Mouse (Mus musculus): ENCODE data around the gene Rhox4b. TPM values are rescaled to one million over a fixed set of nuclear protein-coding genes. Genes with fewer than 3 reads are reported as not detected.
"Not testable (repeated sequence)": the region's sequence is repeated elsewhere in the genome, so short reads cannot be mapped to it uniquely, and the experiment has no call there.

Gene Rhox4b
- polyA plus RNA-seq (2012; rRNA removed), result not detected in 2 replicates

DNA sequence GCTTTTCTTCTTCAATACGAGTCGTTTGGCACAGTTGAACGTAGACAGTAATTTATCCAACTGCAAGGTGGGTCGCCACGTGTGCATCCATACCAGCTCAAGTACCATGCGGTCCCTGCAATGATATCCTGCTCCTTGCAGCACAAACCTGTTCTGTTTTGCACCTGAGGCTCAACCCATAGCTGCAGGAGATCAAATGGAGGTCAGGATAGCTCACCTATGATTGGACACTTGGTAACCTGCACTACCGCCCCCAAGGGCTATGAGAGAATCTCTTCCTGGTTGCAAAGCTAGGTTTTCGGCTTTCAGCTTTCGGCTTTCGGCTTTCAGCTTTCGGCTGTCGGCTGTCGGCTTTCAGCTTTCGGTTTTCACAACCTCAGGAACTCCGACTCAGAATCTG, at the start of gene Rhox4b:
Gene Rhox4b, plus strand, starts transcription at position 301 of the 400 bp plus-strand sequence.
- DNase-seq (ENCODE audit: low spot score), result not testable (repeated sequence)

DNA sequence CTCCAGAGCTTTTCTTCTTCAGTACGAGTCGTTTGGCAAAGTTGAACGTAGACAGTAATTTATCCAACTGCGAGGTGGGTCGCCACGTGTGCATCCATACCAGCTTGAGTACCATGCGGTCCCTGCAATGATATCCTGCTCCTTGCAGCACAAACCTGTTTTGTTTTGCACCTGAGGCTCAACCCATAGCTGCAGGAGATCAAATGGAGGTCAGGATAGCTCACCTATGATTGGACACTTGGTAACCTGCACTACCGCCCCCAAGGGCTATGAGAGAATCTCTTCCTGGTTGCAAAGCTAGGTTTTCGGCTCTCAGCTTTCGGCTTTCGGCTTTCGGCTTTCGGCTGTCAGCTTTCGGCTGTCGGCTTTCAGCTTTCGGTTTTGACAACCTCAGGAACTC, 41.7 kb upstream of the Rhox4b start, which contains the start of gene Rhox4a2:
Gene Rhox4a2, plus strand, starts transcription at position 301 of the 400 bp plus-strand sequence.
- DNase-seq (ENCODE audit: low spot score), result not testable (repeated sequence)

DNA sequence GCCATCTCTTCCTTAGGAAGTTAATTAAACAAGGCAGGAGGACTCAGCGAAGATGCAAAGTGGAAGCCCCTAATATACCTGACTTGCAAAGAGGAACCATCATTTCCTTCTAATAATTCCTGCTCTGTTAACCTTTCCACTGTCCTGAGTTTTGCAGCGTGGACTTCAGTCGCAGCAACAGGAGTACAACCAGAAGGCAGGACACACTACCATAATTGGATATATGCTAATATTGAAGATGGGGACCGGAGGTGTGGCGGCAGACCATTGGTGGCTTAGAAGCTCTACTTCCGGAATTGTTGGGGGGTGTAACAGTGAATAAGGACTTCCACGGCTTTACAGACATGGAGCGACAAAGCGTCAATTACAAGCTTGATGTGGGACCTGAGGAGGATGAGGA, 20.5 kb upstream of the Rhox4b start, which contains the start of gene Rhox2b:
Gene Rhox2b, plus strand, starts transcription at position 301 of the 400 bp plus-strand sequence.
- not testable (repeated sequence) for DNase-seq (ENCODE audit: low spot score)

DNA sequence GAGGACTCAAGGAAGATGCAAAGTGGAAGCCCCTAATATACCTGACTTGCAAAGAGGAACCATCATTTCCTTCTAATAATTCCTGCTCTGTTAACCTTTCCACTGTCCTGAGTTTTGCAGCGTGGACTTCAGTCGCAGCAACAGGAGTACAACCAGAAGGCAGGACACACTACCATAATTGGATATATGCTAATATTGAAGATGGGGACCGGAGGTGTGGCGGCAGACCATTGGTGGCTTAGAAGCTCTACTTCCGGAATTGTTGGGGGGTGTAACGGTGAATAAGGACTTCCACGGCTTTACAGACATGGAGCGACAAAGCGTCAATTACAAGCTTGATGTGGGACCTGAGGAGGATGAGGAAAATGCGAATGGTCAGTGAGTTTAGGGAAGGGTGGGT, 21.1 kb downstream of the Rhox4b start, which contains the start of gene Rhox2c:
Gene Rhox2c, plus strand, starts transcription at position 301 of the 400 bp plus-strand sequence.
- DNase-seq (ENCODE audit: low spot score), result not testable (repeated sequence)

DNA sequence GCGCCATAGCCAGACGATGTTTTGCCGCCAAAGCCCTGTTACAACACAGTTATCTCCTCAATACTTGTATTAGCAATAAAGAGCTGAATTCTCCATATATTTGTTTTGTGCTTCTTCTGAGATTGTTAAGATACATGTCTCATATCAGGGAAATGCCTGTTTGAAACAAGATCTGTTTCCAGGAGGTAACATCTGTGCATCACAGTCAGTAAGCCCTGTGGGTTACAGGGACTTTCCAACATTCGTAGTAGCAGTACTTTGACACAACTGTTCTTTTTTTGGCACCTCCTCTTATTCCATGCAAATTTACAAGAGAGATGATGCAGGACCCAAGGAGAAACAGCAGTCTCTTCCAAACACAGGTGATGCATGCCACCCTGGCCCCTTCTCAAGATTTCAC, 26.0 kb downstream of the Rhox4b start, which contains the start of gene Rhox3c:
Gene Rhox3c, plus strand, starts transcription at position 301 of the 400 bp plus-strand sequence.
- not testable (repeated sequence) for DNase-seq (ENCODE audit: low spot score)

DNA sequence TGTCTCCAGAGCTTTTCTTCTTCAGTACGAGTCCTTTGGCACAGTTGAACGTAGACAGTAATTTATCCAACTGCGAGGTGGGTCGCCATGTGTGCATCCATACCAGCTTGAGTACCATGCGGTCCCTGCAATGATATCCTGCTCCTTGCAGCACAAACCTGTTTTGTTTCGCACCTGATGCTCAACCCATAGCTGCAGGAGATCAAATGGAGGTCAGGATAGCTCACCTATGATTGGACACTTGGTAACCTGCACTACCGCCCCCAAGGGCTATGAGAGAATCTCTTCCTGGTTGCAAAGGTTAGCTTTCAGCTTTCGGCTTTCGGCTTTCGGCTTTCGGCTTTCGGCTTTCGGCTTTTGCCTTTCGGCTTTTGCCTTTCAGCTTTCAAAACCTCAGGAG, 47.7 kb downstream of the Rhox4b start, which contains the start of gene Rhox4c:
Gene Rhox4c, plus strand, starts transcription at position 301 of the 400 bp plus-strand sequence.
- not testable (repeated sequence) for DNase-seq (ENCODE audit: low spot score)

Other genes with a start within 250 kb of the Rhox4b start
- 400 and 528 TPM in 2 replicates for gene Ndufa1, start 241.3 kb upstream of the Rhox4b start, polyA plus RNA-seq (2012; rRNA removed)
- 5.9 and 7.4 TPM in 2 replicates for gene Rnf113a1, start 241.2 kb upstream of the Rhox4b start, polyA plus RNA-seq (2012; rRNA removed)
- not detected in 2 replicates for gene Gm9, start 221.5 kb upstream of the Rhox4b start, polyA plus RNA-seq (2012; rRNA removed)
- not detected in 2 replicates for gene Rhox1, start 210.2 kb upstream of the Rhox4b start, polyA plus RNA-seq (2012; rRNA removed)
- not detected in 2 replicates for gene Rhox2a, start 187.5 kb upstream of the Rhox4b start, polyA plus RNA-seq (2012; rRNA removed)
- gene Rhox3a, start 182.6 kb upstream of the Rhox4b start, polyA plus RNA-seq (2012; rRNA removed), result not detected in 2 replicates
- not detected in 2 replicates for gene Rhox4a, start 167.2 kb upstream of the Rhox4b start, polyA plus RNA-seq (2012; rRNA removed)
- not detected in 2 replicates for gene Rhox3a2, start 52.5 kb upstream of the Rhox4b start, polyA plus RNA-seq (2012; rRNA removed)
- not detected in 2 replicates for gene Rhox4a2, start 41.6 kb upstream of the Rhox4b start, polyA plus RNA-seq (2012; rRNA removed)
- not detected in 2 replicates for gene Rhox2b, start 20.4 kb upstream of the Rhox4b start, polyA plus RNA-seq (2012; rRNA removed)
- gene Rhox2c, start 21.2 kb downstream of the Rhox4b start, polyA plus RNA-seq (2012; rRNA removed), result not detected in 2 replicates
- not detected in 2 replicates for gene Rhox3c, start 26.1 kb downstream of the Rhox4b start, polyA plus RNA-seq (2012; rRNA removed)
- gene Rhox4c, start 47.8 kb downstream of the Rhox4b start, polyA plus RNA-seq (2012; rRNA removed), result not detected in 2 replicates
- not detected in 2 replicates for gene Rhox2d, start 60.9 kb downstream of the Rhox4b start, polyA plus RNA-seq (2012; rRNA removed)
- gene Rhox4d, start 81.9 kb downstream of the Rhox4b start, polyA plus RNA-seq (2012; rRNA removed), result not detected in 2 replicates
- not detected in 2 replicates for gene Rhox2e, start 98.0 kb downstream of the Rhox4b start, polyA plus RNA-seq (2012; rRNA removed)
- not detected in 2 replicates for gene Rhox3e, start 109.5 kb downstream of the Rhox4b start, polyA plus RNA-seq (2012; rRNA removed)
- gene Rhox4e, start 124.9 kb downstream of the Rhox4b start, polyA plus RNA-seq (2012; rRNA removed), result not detected in 2 replicates
- gene Rhox2f, start 138.9 kb downstream of the Rhox4b start, polyA plus RNA-seq (2012; rRNA removed), result not detected in 2 replicates
- not detected in 2 replicates for gene Rhox3f, start 148.5 kb downstream of the Rhox4b start, polyA plus RNA-seq (2012; rRNA removed)
- gene Rhox4f, start 175.2 kb downstream of the Rhox4b start, polyA plus RNA-seq (2012; rRNA removed), result not detected in 2 replicates
- gene Rhox3g, start 196.1 kb downstream of the Rhox4b start, polyA plus RNA-seq (2012; rRNA removed), result not detected in 2 replicates
- gene Rhox2g, start 211.0 kb downstream of the Rhox4b start, polyA plus RNA-seq (2012; rRNA removed), result not detected in 2 replicates
- not detected in 2 replicates for gene Rhox4g, start 218.8 kb downstream of the Rhox4b start, polyA plus RNA-seq (2012; rRNA removed)
- not detected in 2 replicates for gene Rhox3h, start 236.3 kb downstream of the Rhox4b start, polyA plus RNA-seq (2012; rRNA removed)
- gene Rhox2h, start 240.8 kb downstream of the Rhox4b start, polyA plus RNA-seq (2012; rRNA removed), result not detected in 2 replicates